Mouse (Mus musculus): ENCODE measurements around the gene Gcnt7. TPM values are rescaled to one million over a fixed set of nuclear protein-coding genes. Genes with fewer than 3 reads are reported as not detected.

Gene Gcnt7
- total RNA-seq, 2 experiments from 2014 or later, result not detected

- no peak for DNase-seq (ENCODE audit: low spot score in 2 of 2)
Measured at GRCm38 (mm10) chr2:172406173-172406572, 52.2 kb downstream of the Gcnt7 start.

GRCm38 (mm10) chr2:172405011-172405410, 53.4 kb downstream of the Gcnt7 start:
- no peak for DNase-seq (ENCODE audit: low spot score in 2 of 2)

DNA sequence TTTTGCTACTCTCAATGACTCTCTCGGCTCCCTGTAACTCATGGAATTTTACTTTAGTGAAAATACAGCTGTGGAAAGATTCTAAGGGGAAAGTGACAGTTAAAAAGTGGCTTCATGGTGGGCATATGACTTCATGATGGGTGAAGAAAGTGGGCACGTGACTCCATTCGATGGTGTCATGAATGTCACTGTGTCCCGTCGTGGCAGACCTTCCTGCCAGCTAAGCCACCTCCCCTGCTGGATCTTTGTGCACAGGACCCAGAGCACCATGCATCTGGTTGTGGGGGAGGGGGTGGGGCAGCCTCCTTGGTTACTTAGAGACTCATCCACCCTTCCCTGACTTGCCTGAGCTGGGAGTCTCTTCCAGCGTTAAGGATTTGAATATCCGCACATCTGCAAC, 54.2 kb downstream of the Gcnt7 start:
- DNase-seq (ENCODE audit: low spot score in 2 of 2), result no peak

DNA sequence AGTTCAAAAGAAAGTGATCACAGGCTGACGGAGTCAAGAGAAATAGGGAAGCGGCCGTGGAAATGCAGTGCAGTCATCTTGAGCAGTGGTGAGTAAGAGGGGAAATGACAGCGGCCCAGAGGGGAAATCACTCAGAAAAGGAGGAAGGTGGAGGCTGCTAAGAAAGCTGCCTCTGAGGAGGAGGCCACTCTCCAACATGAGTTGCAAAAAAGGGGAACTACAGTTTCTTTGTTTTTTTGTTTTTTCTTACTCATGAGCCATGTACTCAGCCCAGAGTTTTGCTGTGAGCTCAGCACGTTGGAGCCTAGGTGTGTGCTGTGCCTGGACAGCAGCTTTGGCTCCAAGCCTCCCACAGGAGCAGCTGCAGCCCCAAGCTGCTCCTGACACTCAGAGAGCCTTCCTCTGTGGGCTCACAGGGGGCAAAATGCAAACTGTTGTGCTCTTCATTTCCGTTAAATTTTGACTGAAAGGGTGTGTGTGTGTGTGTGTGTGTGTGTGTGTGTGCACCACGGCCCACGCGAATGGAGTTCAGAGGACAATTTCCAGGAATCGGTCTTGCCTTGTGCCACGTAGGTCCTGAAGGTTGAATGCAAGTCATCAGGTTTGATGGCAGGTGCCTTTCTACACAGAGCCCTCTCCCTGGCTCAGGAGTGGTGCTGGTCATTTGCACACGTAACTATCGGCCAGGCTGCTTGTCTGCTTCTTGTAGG, 57.1 kb downstream of the Gcnt7 start:
- DNase-seq (ENCODE audit: low spot score in 2 of 2), result no peak

Other genes starting within 250 kb of the Gcnt7 start
- gene Mc3r, start 210.1 kb downstream of the Gcnt7 start, total RNA-seq (2021), result under 1 TPM; 0.29 to 0.39 TPM
- gene Fam210b, start 113.0 kb downstream of the Gcnt7 start, total RNA-seq (2021), result 10 to 100 TPM; 26.2 to 27.4 TPM
- gene Aurka, start 88.1 kb downstream of the Gcnt7 start, total RNA-seq (2021), result 1 to 10 TPM; 4.5 to 5.3 TPM
- 10 to 100 TPM; 23.7 to 24.2 TPM for gene Cstf1, start 87.9 kb downstream of the Gcnt7 start, total RNA-seq (2021)
- under 1 TPM; 0.41 to 0.47 TPM for gene Cass4, start 64.8 kb downstream of the Gcnt7 start, total RNA-seq (2021)
- 10 to 100 TPM; 58.4 to 59.6 TPM for gene Rtf2, start 18.0 kb downstream of the Gcnt7 start, total RNA-seq (2021)
- not detected for gene Fam209, start 13.9 kb upstream of the Gcnt7 start, total RNA-seq (2021)
- gene Tfap2c, start 91.0 kb upstream of the Gcnt7 start, total RNA-seq (2021), result 1 to 10 TPM; 1.6 to 1.9 TPM